Mouse (Mus musculus): ENCODE measurements around the gene Cdk8.
A peak's percentile ranks its signal among the peaks of the same experiment; 100 is the strongest.

The Cdk8 gene

DNA sequence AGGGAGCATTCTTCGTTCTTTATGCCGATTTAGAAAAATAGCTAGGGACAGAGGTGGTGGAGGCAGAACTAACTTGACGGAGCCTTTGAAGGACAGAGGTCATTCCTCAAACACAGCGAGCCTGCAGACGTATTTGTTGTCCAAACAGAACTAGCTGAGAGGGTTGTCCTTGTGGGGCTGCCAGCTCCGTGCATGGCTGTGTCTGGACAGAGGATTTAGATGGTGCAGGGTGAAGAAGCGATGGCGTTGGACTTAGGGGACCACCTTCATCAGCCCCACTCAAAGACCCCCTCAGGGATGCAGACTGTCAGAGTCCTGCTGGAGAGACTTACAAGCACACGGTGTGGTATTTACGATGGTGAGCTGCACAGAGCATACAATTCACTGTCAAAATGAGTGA is 97.9 kb downstream of the Cdk8 start:
- no peak for DNase-seq (ENCODE audit: low spot score in 2 of 2)

DNA sequence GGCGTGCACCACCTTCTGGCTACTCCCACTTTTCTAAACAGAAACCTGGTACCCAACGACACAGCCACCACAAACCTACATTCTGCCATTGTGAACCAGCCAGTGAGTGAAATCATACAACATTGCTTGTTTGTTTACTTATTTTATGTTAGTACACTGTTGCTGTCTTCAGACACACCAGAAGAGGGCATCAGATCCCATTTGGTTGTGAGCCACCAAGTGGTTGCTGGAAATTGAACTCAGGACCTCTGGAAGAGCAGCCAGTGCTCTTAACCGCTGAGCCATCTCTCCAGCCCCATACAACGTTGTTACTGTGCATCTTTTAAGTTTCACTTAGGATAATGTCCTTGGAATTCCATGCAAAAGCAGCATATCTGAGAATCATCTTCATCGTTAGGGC is 98.5 kb downstream of the Cdk8 start:
- no peak for DNase-seq (ENCODE audit: low spot score in 2 of 2)

DNA sequence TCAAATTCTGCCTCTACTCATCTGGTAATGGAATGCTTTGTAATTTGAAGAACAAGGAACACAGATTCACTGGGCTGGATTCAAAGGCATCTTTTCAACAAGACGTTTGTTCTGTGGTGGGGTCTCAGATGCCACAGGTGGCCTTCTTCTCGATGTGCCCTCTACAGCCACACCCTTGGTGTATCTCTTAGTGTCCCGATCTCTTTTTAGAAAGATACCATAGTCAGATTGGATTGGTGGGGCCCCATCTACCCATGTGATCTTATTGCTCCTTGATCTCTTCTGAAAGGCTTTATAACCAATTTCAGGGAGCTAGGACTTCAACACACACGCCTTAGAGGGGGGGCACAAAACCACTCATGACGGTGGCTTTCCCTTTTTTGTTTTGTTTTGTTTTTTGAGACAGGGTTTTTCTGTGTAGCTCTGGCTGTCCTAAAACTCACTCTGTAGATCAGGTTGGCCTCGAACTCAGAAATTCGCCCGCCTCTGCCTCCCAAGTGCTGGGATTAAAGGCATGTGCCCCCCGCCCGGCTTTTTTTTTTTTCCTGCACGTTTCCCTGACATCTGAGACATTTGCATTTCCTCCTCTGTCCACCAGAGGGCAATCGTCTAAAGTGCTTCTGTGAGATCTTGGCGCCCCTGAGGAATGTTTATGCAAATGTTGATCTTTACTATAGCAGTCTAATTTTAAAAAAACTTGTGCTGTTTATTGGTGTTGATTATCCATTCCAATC is 99.2 kb downstream of the Cdk8 start:
- DNase-seq (ENCODE audit: low spot score in 2 of 2): peak in 1 of 2 experiments; percentile 59

DNA sequence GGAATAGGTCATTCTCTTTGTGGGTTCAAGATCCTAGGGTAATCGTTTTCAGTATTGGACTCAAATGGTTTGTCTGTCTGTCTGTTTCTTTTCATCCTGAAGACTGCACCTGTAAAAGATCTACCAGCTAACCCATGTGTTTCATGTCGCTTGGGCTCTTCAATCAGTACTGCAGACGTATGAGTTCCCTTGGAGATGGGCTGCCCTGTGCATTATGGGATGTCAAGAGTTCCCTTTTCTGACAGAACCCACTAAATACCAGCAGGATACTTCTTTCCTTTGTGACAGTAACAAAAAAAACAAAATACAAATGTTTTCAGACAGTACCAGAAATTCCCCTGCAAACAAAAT is 99.7 kb downstream of the Cdk8 start:
- no peak for DNase-seq (ENCODE audit: low spot score in 2 of 2)

DNA sequence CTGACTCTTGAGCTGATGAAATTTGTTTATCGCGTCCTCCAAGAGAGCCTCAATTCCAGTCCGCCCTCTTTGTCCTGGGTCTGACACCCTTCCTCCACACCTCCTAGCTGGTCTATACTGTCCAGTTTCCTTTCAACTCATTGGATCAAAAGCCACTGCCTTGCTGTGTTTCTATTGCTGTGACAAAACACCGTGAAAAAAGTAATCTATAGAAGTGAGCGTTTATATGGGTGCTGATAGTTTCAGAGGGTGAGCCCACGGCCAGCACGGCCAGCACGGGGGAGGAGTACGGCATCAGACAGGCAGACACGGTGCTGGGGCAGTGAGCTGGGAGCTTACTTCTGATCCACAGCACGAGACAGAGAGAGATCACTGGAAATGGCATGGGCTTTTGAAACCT is 100.1 kb downstream of the Cdk8 start:
- no peak for DNase-seq (ENCODE audit: low spot score in 2 of 2)

DNA sequence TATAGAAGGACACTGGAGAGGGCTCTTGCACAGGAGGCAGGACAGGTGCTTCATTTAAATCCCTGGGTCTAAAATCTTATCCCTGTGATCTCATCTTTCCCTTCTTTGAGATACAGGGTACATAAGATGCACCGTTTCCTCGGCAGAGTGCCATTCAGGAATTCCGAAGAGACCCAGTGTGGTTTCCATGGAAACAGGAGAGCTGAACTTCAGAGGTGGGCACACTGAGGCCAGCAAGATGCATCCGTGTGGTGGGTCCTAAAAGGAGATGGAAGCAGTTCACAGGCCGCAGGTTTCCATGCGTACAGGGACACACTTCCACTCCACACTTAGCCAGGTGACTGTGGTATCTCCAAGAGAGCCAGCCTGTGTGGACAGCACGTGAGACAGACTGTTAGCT is 101.5 kb downstream of the Cdk8 start:
- DNase-seq (ENCODE audit: low spot score in 2 of 2): no peak

DNA sequence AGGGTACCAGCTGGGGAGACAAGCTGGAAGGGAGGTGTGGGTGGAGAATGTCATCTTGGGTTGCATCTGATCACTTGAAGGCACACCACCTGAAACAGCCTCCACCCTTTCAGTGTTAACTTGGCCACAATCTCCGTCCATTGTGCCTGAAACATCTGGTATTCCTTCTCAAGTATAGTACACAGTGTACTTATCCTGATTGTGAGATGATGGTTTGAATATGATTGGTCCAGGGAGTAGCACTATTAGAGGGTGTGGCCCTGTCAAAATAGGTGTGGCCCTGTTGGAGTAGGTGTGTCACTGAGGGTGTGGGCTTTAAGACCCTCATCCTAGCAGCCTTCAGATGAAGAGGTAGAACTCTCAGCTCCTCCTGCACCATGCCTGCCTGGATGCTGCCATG is 103.4 kb downstream of the Cdk8 start:
- no peak for DNase-seq (ENCODE audit: low spot score in 2 of 2)

DNA sequence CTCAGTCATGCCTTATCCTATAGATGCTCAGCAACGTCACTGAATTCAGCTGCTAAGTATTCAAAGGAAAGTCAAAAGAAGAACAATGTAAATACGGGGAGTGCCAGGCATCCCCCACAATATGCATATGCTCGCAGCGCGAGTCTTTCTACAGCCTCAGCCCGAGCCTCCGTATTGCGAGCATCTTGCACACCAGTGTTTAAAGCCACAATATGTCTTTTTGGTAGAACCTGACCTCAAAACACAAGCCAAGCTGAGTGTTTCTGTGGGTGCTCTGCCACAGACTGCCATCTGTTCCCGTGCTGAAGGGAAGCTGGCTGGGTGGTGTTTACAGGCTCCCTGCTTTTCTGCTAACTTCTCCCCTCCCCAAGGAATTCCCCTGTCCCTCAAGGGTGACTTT is 107.0 kb downstream of the Cdk8 start:
- no peak for DNase-seq (ENCODE audit: low spot score in 2 of 2)

DNA sequence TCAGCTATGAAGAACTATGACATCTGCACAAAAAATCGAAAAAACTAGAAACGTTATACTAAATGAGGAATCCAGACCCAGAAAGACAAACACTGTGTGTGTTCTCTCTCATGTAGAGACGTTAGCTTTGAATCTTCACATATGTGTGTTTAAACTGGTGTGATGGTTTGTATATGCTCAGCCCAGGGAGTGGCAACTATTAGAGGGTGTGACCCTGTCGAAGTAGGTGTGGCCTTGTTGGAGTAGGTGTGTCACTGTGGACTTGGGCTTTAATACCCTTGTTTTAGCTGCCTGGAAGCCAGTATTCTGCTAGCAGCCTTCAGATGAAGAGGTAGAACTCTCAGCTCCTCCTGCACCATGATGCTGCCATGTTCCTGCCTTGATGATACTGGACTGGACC is 109.0 kb downstream of the Cdk8 start:
- no peak for DNase-seq (ENCODE audit: low spot score in 2 of 2)

DNA sequence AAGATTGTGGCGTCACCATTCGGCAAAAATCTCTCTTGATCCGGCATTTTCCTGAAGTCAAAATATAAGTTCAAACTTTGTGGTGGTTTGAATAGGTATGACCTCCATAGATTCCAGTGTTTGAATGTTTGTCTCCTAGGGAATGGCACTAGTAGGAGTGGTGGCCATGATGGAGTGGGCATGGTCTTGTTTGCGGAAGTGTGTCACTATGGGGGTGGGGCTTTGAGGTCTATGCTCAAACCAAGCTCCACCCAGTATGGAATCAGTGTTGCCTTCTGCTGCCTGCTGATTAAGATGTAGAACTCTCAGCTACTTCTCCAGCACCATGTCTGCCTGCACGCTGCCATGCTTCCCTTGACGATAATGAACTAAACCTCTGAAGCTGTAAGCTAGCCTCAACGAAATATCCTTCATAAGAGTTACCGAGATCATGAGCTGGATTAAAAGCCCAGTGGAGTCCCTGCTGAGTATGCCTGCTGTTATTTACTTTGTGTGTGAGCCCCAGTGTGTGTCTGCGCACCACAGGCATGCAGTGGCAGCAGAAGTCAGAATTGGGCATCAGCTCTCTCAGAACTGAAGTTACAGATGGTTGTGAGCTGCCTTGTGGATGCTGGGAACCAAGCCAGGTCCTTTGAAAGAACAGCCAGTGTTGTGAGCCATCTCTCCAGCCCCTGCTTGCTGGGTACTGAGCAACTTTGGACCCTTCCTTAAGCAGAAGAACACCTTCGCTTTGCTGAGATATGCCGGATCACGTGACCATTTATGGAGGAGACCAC is 114.1 kb downstream of the Cdk8 start:
- DNase-seq (ENCODE audit: low spot score in 2 of 2): no peak

DNA sequence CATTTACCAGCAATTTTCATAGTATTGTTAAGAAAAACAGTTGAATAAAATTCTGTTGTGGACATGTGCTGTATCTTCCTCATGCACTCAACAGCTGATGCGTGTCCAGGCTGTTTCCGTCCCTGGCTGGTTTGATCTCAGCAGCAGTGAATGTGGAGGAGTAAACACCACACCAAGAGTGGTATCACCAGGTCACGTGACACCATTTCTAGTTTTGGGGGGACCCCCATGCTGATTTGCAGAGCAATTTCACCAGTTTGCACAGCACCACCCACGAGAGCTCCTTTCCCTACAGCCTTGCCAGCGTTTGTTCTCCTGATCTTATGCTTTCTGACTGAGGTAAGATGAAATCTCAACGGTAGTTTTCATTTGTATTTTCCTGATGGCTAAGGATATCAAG is 116.1 kb downstream of the Cdk8 start:
- DNase-seq (ENCODE audit: low spot score in 2 of 2): no peak

DNA sequence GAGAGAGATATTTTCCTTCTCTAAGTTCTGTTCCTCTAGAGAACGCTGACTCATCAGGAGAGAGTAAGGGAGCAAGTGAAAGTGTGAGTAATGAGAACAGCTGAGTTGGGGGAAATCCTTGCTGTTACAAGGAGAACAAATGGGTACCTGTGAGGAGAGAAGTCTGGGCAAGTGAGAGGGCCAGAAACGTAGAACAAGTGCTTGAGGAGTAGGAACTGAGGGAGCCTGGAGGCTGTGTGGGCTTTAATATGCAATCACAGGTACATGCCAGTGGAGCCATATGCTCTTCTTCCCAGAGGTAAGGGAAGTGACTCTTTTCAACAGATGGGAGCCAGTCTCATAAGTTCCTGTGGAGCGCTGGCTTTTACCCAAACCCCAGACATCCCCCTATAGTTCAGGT is 118.2 kb downstream of the Cdk8 start:
- DNase-seq (ENCODE audit: low spot score in 2 of 2): no peak

DNA sequence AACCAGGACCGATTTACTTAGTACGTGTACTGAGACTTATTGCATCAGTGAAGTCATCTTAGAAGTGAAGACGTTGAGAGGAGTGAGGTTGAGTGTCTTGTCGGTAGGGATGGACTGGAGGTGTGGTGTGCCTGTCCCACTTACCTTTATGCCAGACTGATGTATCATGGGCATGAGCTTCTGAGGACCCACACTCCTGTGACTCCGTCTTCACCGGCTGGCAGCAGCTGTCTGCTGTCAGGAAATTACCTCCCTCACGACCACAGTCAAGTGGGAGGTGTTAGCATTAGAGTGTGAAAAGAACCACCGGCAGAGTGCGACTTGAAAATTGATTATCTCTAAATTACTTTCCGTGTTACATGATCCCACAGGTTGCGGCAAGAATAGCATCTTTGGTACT is 119.8 kb downstream of the Cdk8 start:
- DNase-seq (ENCODE audit: low spot score in 2 of 2): no peak

DNA sequence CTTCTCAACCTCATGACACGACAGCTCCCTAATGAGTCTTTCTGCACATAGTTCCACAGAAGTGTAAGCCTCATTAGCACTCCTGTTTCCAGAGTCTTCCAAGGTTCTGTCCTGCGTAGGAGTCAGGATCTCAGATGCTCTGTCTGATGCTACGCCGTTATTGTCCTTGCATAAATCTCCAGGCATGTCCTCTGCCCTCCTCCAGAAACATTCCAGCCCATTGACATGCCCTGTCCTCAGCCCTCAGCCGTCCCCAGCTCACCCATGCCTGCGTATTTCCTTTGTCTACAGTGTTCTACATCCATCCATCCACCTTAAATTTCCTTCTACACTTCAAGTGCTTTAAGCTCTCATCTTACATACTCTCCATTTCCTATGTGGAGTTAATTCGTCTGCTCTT is 121.0 kb downstream of the Cdk8 start:
- no peak for DNase-seq (ENCODE audit: low spot score in 2 of 2)
